Mouse (Mus musculus): Measurements from ENCODE around the gene Map3k14.

GRCm38 (mm10) chr11:103192230-103192955 lies 74.9 kb downstream of the Map3k14 start:
- TF ChIP-seq POLR2A (IDR thresholded peaks at IDR 0.05; ENCODE audit: low read depth, low read length) (no peak), CTCF (conservative IDR thresholded peaks at IDR 0.05; ENCODE audit: insufficient read depth, insufficient read length, low read depth, low read length) (no peak)

Data from kidney, adult 2 months (tissue).